Mouse (Mus musculus) cerebellum, adult 2 months (tissue): Measurements from ENCODE around the gene Gm28230.

ENCODE experiments used
- CTCF ChIP-seq: fragments of 200-500 bp; IDR thresholded peaks from 2 replicates; pipeline ENCODE4 v1.5.1; 2011; ENCODE audit warnings: low read depth, mild to moderate bottlenecking, control low read depth, low read length, moderate library complexity, borderline replicate concordance; ENCODE audit not compliant: insufficient read depth
- POLR2A ChIP-seq: fragments of 200-500 bp; IDR thresholded peaks from 2 replicates; pipeline ENCODE4 v1.6.1; 2011; ENCODE audit warnings: low read length, control low read depth, borderline replicate concordance; ENCODE audit not compliant: insufficient read depth

GRCm38 (mm10) chr2:74695813-74696430, 30.6 kb upstream of the Gm28230 start:
- TF ChIP-seq CTCF (no peak), POLR2A (no peak)
